Mouse (Mus musculus): ENCODE results near the gene Sesn1. TPM values are rescaled to one million over a fixed set of nuclear protein-coding genes. Genes with fewer than 3 reads are reported as not detected.
A peak's percentile ranks its signal among the peaks of the same experiment; 100 is the strongest.

Sesn1 gene
- polyA plus RNA-seq, 1 experiment = 16.2 TPM

DNA sequence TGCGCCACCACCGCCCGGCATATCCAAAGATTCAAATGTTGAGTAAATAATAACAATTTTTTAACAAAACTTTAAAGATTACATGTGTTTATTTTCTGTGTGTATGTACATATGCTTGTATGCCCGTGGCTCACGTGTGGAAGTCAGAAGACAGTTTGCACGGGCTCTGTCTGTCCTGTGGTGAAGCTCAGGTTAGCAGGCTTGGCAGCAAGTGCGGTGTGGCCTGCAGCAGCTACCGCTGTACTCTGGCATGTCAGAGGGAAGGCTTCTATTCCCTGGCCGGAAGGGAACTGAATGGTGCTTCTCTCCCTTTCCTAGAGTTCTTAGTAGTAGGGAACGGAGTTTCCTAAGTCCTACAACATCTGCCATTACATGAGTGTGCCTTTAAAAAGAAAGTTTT lies 15.3 kb downstream of the Sesn1 start:
- no peaks in the 10 kb centered on the region for H3K36me3 ChIP-seq (ENCODE audit: control insufficient read depth, insufficient read depth, low read length, poor library complexity, severe bottlenecking)
- no peaks in the 10 kb centered on the region for H3K9me3 ChIP-seq (replicated peaks; ENCODE audit: control insufficient read depth, insufficient read depth, low read length, poor library complexity, severe bottlenecking)
- no peak overlapping the region for H3K9ac ChIP-seq (ENCODE audit: low read depth, poor library complexity, severe bottlenecking)
- no peak overlapping the region for H3K4me3 ChIP-seq (ENCODE audit: low read depth, low read length)
- H3K4me1 ChIP-seq (ENCODE audit: control insufficient read depth, insufficient read depth, low read length) = no peaks in the 10 kb centered on the region
- H3K27me3 ChIP-seq (ENCODE audit: control insufficient read depth, insufficient read depth, low read length, poor library complexity, severe bottlenecking) = no peaks in the 10 kb centered on the region
- no peak for TF ChIP-seq POLR2A (IDR thresholded peaks at IDR 0.05; ENCODE audit: insufficient read depth, low read length)
- TF ChIP-seq EP300 (IDR thresholded peaks at IDR 0.05; ENCODE audit: insufficient read depth, low read depth, low read length) = no peak
- no peak for TF ChIP-seq CTCF (IDR thresholded peaks at IDR 0.05; ENCODE audit: low read depth, low read length)
- no peak overlapping the region for H3K27ac ChIP-seq (ENCODE audit: insufficient read depth, low read length)

GRCm38 (mm10) chr10:41825996-41826395 lies 16.3 kb downstream of the Sesn1 start:
- Histone ChIP-seq H3K4me1 (ENCODE audit: control insufficient read depth, insufficient read depth, low read length) (no peaks in the 10 kb centered on the region), H3K9me3 (replicated peaks; ENCODE audit: control insufficient read depth, insufficient read depth, low read length, poor library complexity, severe bottlenecking) (no peaks in the 10 kb centered on the region), H3K27me3 (ENCODE audit: control insufficient read depth, insufficient read depth, low read length, poor library complexity, severe bottlenecking) (no peaks in the 10 kb centered on the region), H3K4me3 (ENCODE audit: low read depth, low read length) (no peak overlapping the region), H3K27ac (ENCODE audit: insufficient read depth, low read length) (no peak overlapping the region), H3K36me3 (ENCODE audit: control insufficient read depth, insufficient read depth, low read length, poor library complexity, severe bottlenecking) (no peaks in the 10 kb centered on the region), H3K9ac (ENCODE audit: low read depth, poor library complexity, severe bottlenecking) (no peak overlapping the region)
- TF ChIP-seq EP300 (IDR thresholded peaks at IDR 0.05; ENCODE audit: insufficient read depth, low read depth, low read length) (no peak), CTCF (IDR thresholded peaks at IDR 0.05; ENCODE audit: low read depth, low read length) (no peak), POLR2A (IDR thresholded peaks at IDR 0.05; ENCODE audit: insufficient read depth, low read length) (no peak)

GRCm38 (mm10) chr10:41826526-41827116 lies 16.9 kb downstream of the Sesn1 start:
- Histone ChIP-seq H3K9me3 (replicated peaks; ENCODE audit: control insufficient read depth, insufficient read depth, low read length, poor library complexity, severe bottlenecking) (no peaks in the 10 kb centered on the region), H3K27ac (ENCODE audit: insufficient read depth, low read length) (no peak overlapping the region; the same call in 1 of the 2 replicates), H3K36me3 (ENCODE audit: control insufficient read depth, insufficient read depth, low read length, poor library complexity, severe bottlenecking) (no peaks in the 10 kb centered on the region), H3K27me3 (ENCODE audit: control insufficient read depth, insufficient read depth, low read length, poor library complexity, severe bottlenecking) (no peaks in the 10 kb centered on the region), H3K9ac (ENCODE audit: low read depth, poor library complexity, severe bottlenecking) (no peak overlapping the region), H3K4me3 (ENCODE audit: low read depth, low read length) (no peak overlapping the region), H3K4me1 (ENCODE audit: control insufficient read depth, insufficient read depth, low read length) (no peaks in the 10 kb centered on the region)
- no peak for TF ChIP-seq POLR2A (IDR thresholded peaks at IDR 0.05; ENCODE audit: insufficient read depth, low read length)

DNA sequence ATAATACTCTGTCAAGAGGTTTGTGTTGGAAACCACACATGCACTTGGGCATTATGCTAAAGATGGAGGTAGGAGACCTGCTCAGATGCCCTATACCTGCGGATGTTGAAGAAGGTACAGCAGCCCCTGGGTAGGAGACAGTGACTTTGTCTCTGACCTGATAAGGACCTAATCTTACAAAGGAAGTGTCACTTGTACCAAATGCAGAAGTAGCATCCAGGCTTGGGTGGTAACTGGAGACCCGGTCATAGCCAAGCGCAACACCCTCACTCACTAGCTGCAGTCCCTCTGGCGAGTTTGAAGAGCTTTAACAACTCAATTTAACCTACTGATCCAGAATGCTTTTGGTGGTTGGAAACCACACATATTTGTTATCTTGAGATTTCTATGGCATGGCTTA lies 18.0 kb downstream of the Sesn1 start:
- Histone ChIP-seq H3K4me3 (ENCODE audit: low read depth, low read length) (no peak overlapping the region), H3K36me3 (ENCODE audit: control insufficient read depth, insufficient read depth, low read length, poor library complexity, severe bottlenecking) (no peaks in the 10 kb centered on the region), H3K4me1 (ENCODE audit: control insufficient read depth, insufficient read depth, low read length) (no peaks in the 10 kb centered on the region), H3K27ac (ENCODE audit: insufficient read depth, low read length) (no peak overlapping the region), H3K9ac (ENCODE audit: low read depth, poor library complexity, severe bottlenecking) (no peak overlapping the region), H3K9me3 (replicated peaks; ENCODE audit: control insufficient read depth, insufficient read depth, low read length, poor library complexity, severe bottlenecking) (no peaks in the 10 kb centered on the region), H3K27me3 (ENCODE audit: control insufficient read depth, insufficient read depth, low read length, poor library complexity, severe bottlenecking) (no peaks in the 10 kb centered on the region)
- no peak for TF ChIP-seq EP300 (IDR thresholded peaks at IDR 0.05; ENCODE audit: insufficient read depth, low read depth, low read length)
- no peak for TF ChIP-seq POLR2A (IDR thresholded peaks at IDR 0.05; ENCODE audit: insufficient read depth, low read length)
- no peak for TF ChIP-seq CTCF (IDR thresholded peaks at IDR 0.05; ENCODE audit: low read depth, low read length)

GRCm38 (mm10) chr10:41829191-41829590 lies 19.5 kb downstream of the Sesn1 start:
- Histone ChIP-seq H3K9ac (ENCODE audit: low read depth, poor library complexity, severe bottlenecking) (no peak overlapping the region), H3K36me3 (ENCODE audit: control insufficient read depth, insufficient read depth, low read length, poor library complexity, severe bottlenecking) (no peaks in the 10 kb centered on the region), H3K27me3 (ENCODE audit: control insufficient read depth, insufficient read depth, low read length, poor library complexity, severe bottlenecking) (no peaks in the 10 kb centered on the region), H3K4me1 (ENCODE audit: control insufficient read depth, insufficient read depth, low read length) (no peaks in the 10 kb centered on the region), H3K9me3 (replicated peaks; ENCODE audit: control insufficient read depth, insufficient read depth, low read length, poor library complexity, severe bottlenecking) (no peaks in the 10 kb centered on the region), H3K4me3 (ENCODE audit: low read depth, low read length) (no peak overlapping the region), H3K27ac (ENCODE audit: insufficient read depth, low read length) (no peak overlapping the region)
- no peak for TF ChIP-seq POLR2A (IDR thresholded peaks at IDR 0.05; ENCODE audit: insufficient read depth, low read length)
- TF ChIP-seq EP300 (IDR thresholded peaks at IDR 0.05; ENCODE audit: insufficient read depth, low read depth, low read length) = no peak

DNA sequence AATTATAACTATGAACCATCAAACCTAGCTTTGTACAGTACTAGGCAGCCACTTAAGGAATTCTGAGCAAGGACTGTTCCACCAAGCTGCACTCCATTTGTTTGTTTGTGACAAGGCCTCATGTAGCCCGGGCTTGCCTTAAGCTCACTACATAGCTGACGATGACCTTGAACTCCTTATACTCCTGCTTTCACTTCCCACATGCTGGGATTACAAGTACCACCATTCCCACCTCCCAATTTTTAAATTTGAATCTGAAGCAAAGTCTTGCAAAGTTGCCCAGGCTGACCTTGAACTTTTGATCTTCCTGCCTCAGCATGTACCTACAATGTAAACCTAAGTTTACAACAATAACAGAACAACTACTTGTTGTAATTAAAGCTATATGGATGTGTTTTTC lies 20.2 kb downstream of the Sesn1 start:
- no peaks in the 10 kb centered on the region for H3K27me3 ChIP-seq (ENCODE audit: control insufficient read depth, insufficient read depth, low read length, poor library complexity, severe bottlenecking)
- no peaks in the 10 kb centered on the region for H3K9me3 ChIP-seq (replicated peaks; ENCODE audit: control insufficient read depth, insufficient read depth, low read length, poor library complexity, severe bottlenecking)
- TF ChIP-seq CTCF (IDR thresholded peaks at IDR 0.05; ENCODE audit: low read depth, low read length) (no peak), POLR2A (IDR thresholded peaks at IDR 0.05; ENCODE audit: insufficient read depth, low read length) (no peak), EP300 (IDR thresholded peaks at IDR 0.05; ENCODE audit: insufficient read depth, low read depth, low read length) (no peak)
- H3K4me1 ChIP-seq (ENCODE audit: control insufficient read depth, insufficient read depth, low read length) = no peaks in the 10 kb centered on the region
- no peaks in the 10 kb centered on the region for H3K36me3 ChIP-seq (ENCODE audit: control insufficient read depth, insufficient read depth, low read length, poor library complexity, severe bottlenecking)
- no peak overlapping the region for H3K9ac ChIP-seq (ENCODE audit: low read depth, poor library complexity, severe bottlenecking)
- peak overlapping the region; percentile 66 for H3K27ac ChIP-seq (ENCODE audit: insufficient read depth, low read length)
- H3K4me3 ChIP-seq (ENCODE audit: low read depth, low read length) = no peak overlapping the region
